Mouse (Mus musculus): ENCODE measurements around the gene Lrrc56. TPM values are rescaled to one million over a fixed set of nuclear protein-coding genes. Genes with fewer than 3 reads are reported as not detected.
"Not testable (repeated sequence)": the region's sequence is repeated elsewhere in the genome, so short reads cannot be mapped to it uniquely, and the experiment has no call there.

The Lrrc56 gene
- polyA plus RNA-seq, 1 experiment: 0.32 TPM

DNA sequence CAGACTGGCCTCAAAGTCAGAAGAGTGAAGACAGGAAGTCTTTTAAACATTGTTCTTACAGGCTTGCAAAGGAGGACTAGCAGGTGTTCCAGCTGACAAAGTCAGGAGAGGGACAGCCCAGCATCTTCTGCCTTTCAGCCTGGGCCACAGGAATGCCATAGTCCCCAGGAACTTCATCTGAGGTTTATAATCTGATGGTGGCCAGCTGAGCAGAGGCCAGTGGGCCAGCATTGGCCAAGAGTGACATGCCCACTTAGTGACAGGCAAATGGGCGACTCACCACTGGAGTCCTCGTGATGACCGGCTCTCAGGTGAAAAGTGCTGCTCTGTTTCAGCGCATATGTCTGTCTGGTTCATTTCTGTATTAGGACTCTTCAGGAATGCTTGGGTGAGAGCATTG is 36.6 kb downstream of the Lrrc56 start:
- H3K4me3 ChIP-seq (ENCODE audit: insufficient read depth, poor library complexity, severe bottlenecking): no peak overlapping the region
- peaks cover 53% of the 10 kb centered on the region for H3K79me3 ChIP-seq (ENCODE audit: low read depth)
- H3ac ChIP-seq (ENCODE audit: control insufficient read depth, insufficient read length, low read depth): peak overlapping the region; percentile 24
- TF ChIP-seq CTCF (IDR thresholded peaks at IDR 0.05; ENCODE audit: control insufficient read depth, insufficient read depth, insufficient read length): no peak
- no peak for TF ChIP-seq MAX (IDR thresholded peaks at IDR 0.05)
- no peak for TF ChIP-seq MYOG (IDR thresholded peaks at IDR 0.05; ENCODE audit: control insufficient read depth, extremely low read depth, insufficient read length)
- no peak for TF ChIP-seq USF1 (IDR thresholded peaks at IDR 0.05; ENCODE audit: low read depth)
- TF ChIP-seq MYOD1 (IDR thresholded peaks at IDR 0.05; ENCODE audit: control insufficient read depth, insufficient read length, low read depth): no peak
- TF ChIP-seq FOSL1 (IDR thresholded peaks at IDR 0.05; ENCODE audit: insufficient read depth, low read length, poor library complexity, severe bottlenecking): no peak
- no peak for TF ChIP-seq CEBPB (IDR thresholded peaks at IDR 0.05; ENCODE audit: low read depth)
- H3K27me3 ChIP-seq (ENCODE audit: control insufficient read depth, insufficient read depth, insufficient read length): no peaks in the 10 kb centered on the region
- H3K79me2 ChIP-seq (ENCODE audit: control insufficient read depth, insufficient read depth): peaks cover 71% of the 10 kb centered on the region
- peaks cover 37% of the 10 kb centered on the region for H3K36me3 ChIP-seq (ENCODE audit: control insufficient read depth, insufficient read depth)

DNA sequence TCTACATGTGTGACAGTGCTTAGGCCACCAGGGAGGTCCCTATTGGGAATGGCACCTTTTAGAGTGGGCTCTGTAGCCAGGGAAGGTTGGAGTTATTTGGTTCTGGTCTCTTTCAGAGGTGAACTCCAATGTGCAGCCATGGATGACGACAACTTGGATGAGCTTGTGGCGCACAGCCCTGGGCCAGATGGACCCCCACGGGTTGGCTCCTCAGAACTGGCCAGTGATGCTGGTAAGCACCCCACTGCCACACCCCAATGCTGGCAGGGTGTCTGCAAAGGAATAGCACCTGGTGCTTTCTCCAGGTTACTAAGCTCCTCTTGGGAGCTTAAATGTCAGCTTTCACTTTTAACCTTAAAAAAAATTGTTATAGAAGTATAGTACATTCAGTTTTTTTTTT is 37.2 kb downstream of the Lrrc56 start:
- TF ChIP-seq CTCF (IDR thresholded peaks at IDR 0.05; ENCODE audit: control insufficient read depth, insufficient read depth, insufficient read length) (no peak), MYOG (IDR thresholded peaks at IDR 0.05; ENCODE audit: control insufficient read depth, extremely low read depth, insufficient read length) (no peak), MYOD1 (IDR thresholded peaks at IDR 0.05; ENCODE audit: control insufficient read depth, insufficient read length, low read depth) (no peak), USF1 (IDR thresholded peaks at IDR 0.05; ENCODE audit: low read depth) (no peak), MAX (IDR thresholded peaks at IDR 0.05) (no peak), CEBPB (IDR thresholded peaks at IDR 0.05; ENCODE audit: low read depth) (no peak), FOSL1 (IDR thresholded peaks at IDR 0.05; ENCODE audit: insufficient read depth, low read length, poor library complexity, severe bottlenecking) (no peak)
- H3K79me2 ChIP-seq (ENCODE audit: control insufficient read depth, insufficient read depth): peaks cover 75% of the 10 kb centered on the region

DNA sequence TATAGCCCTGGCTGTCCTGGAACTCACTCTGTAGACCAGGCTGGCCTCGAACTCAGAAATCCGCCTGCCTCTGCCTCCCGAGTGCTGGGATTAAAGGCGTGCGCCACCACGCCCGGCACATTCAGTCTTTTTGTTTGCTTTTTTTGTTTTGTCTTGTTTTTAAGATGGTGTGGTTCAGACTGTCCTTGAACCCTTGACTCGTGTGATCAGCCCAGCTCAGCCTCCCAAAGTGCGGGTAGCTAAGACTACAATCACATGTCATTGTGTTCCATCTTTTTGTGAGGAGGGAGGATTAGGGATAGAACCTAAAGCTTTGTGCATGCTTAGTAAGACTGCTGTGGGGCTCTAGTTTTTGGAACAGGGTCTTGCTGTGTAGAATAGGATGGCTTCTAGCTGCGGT is 37.6 kb downstream of the Lrrc56 start:
- peaks cover 57% of the 10 kb centered on the region for H3K79me3 ChIP-seq (ENCODE audit: low read depth)
- no peak overlapping the region for H3ac ChIP-seq (ENCODE audit: control insufficient read depth, insufficient read length, low read depth)
- peaks cover 44% of the 10 kb centered on the region for H3K36me3 ChIP-seq (ENCODE audit: control insufficient read depth, insufficient read depth)
- H3K27me3 ChIP-seq (ENCODE audit: control insufficient read depth, insufficient read depth, insufficient read length): no peaks in the 10 kb centered on the region
- H3K4me3 ChIP-seq (ENCODE audit: insufficient read depth, poor library complexity, severe bottlenecking): no peak overlapping the region
- TF ChIP-seq CTCF (IDR thresholded peaks at IDR 0.05; ENCODE audit: control insufficient read depth, insufficient read depth, insufficient read length): no peak
- TF ChIP-seq FOSL1 (IDR thresholded peaks at IDR 0.05; ENCODE audit: insufficient read depth, low read length, poor library complexity, severe bottlenecking): no peak
- no peak for TF ChIP-seq MYOG (IDR thresholded peaks at IDR 0.05; ENCODE audit: control insufficient read depth, extremely low read depth, insufficient read length)
- no peak for TF ChIP-seq USF1 (IDR thresholded peaks at IDR 0.05; ENCODE audit: low read depth)
- no peak for TF ChIP-seq CEBPB (IDR thresholded peaks at IDR 0.05; ENCODE audit: low read depth)
- no peak for TF ChIP-seq MAX (IDR thresholded peaks at IDR 0.05)
- TF ChIP-seq MYOD1 (IDR thresholded peaks at IDR 0.05; ENCODE audit: control insufficient read depth, insufficient read length, low read depth): no peak
- peaks cover 75% of the 10 kb centered on the region for H3K79me2 ChIP-seq (ENCODE audit: control insufficient read depth, insufficient read depth)

More for the DNA sequence above, 37.2 kb downstream of the Lrrc56 start:
- H3K27me3 ChIP-seq (ENCODE audit: control insufficient read depth, insufficient read depth, insufficient read length): no peaks in the 10 kb centered on the region
- peaks cover 57% of the 10 kb centered on the region for H3K79me3 ChIP-seq (ENCODE audit: low read depth)
- H3ac ChIP-seq (ENCODE audit: control insufficient read depth, insufficient read length, low read depth): no peak overlapping the region
- H3K36me3 ChIP-seq (ENCODE audit: control insufficient read depth, insufficient read depth): peaks cover 41% of the 10 kb centered on the region
- H3K4me3 ChIP-seq (ENCODE audit: insufficient read depth, poor library complexity, severe bottlenecking): no peak overlapping the region

- H3K36me3 ChIP-seq (ENCODE audit: control insufficient read depth, insufficient read depth): peaks cover 73% of the 10 kb centered on the region
- H3K79me2 ChIP-seq (ENCODE audit: control insufficient read depth, insufficient read depth): not testable (repeated sequence)
Observed at GRCm38 (mm10) chr7:141250486-141250885, 56.5 kb downstream of the Lrrc56 start.

GRCm38 (mm10) chr7:141256159-141256558 is 62.2 kb downstream of the Lrrc56 start:
- no peaks in the 10 kb centered on the region for H3K27me3 ChIP-seq (ENCODE audit: control insufficient read depth, insufficient read depth, insufficient read length)
- no peak overlapping the region for H3K4me3 ChIP-seq (ENCODE audit: insufficient read depth, poor library complexity, severe bottlenecking)
- TF ChIP-seq FOSL1 (IDR thresholded peaks at IDR 0.05; ENCODE audit: insufficient read depth, low read length, poor library complexity, severe bottlenecking) (no peak), CEBPB (IDR thresholded peaks at IDR 0.05; ENCODE audit: low read depth) (no peak), CTCF (IDR thresholded peaks at IDR 0.05; ENCODE audit: control insufficient read depth, insufficient read depth, insufficient read length) (no peak), USF1 (IDR thresholded peaks at IDR 0.05; ENCODE audit: low read depth) (no peak), MYOG (IDR thresholded peaks at IDR 0.05; ENCODE audit: control insufficient read depth, extremely low read depth, insufficient read length) (no peak), MAX (IDR thresholded peaks at IDR 0.05) (no peak), MYOD1 (IDR thresholded peaks at IDR 0.05; ENCODE audit: control insufficient read depth, insufficient read length, low read depth) (no peak)

More at GRCm38 (mm10) chr7:141250486-141250885, 56.5 kb downstream of the Lrrc56 start:
- not testable (repeated sequence) for H3ac ChIP-seq (ENCODE audit: control insufficient read depth, insufficient read length, low read depth); H3K4me3 ChIP-seq (ENCODE audit: insufficient read depth, poor library complexity, severe bottlenecking); H3K27me3 ChIP-seq (ENCODE audit: control insufficient read depth, insufficient read depth, insufficient read length); H3K79me3 ChIP-seq (ENCODE audit: low read depth)

More at GRCm38 (mm10) chr7:141256159-141256558, 62.2 kb downstream of the Lrrc56 start:
- H3K36me3 ChIP-seq (ENCODE audit: control insufficient read depth, insufficient read depth): peaks cover 67% of the 10 kb centered on the region
- no peaks in the 10 kb centered on the region for H3K79me3 ChIP-seq (ENCODE audit: low read depth)
- no peak overlapping the region for H3ac ChIP-seq (ENCODE audit: control insufficient read depth, insufficient read length, low read depth)
- H3K79me2 ChIP-seq (ENCODE audit: control insufficient read depth, insufficient read depth): no peaks in the 10 kb centered on the region

Small RNA genes lying within 50 kb of the gene (microRNA-seq; reads per million reads assigned to microRNA genes)
- 255 reads per million, percentile 80 among the genes with 10 or more reads in this experiment for gene Mir210 (ENCODE audit: borderline microRNAs expressed)

Other genes with a start within 250 kb of the Lrrc56 start
- gene Ifitm5, start 243.9 kb upstream of the Lrrc56 start, polyA plus RNA-seq (2012; fragmentation: generic; extraction: Trizol): 0.44 TPM
- gene Gm45717, start 238.2 kb upstream of the Lrrc56 start, polyA plus RNA-seq (2012; fragmentation: generic; extraction: Trizol): not detected
- gene Ifitm2, start 238.2 kb upstream of the Lrrc56 start, polyA plus RNA-seq (2012; fragmentation: generic; extraction: Trizol): 609 TPM
- 60.7 TPM for gene Ifitm1, start 226.9 kb upstream of the Lrrc56 start, polyA plus RNA-seq (2012; fragmentation: generic; extraction: Trizol)
- gene Ifitm3, start 183.4 kb upstream of the Lrrc56 start, polyA plus RNA-seq (2012; fragmentation: generic; extraction: Trizol): 956 TPM
- 1.3 TPM for gene Ifitm6, start 176.2 kb upstream of the Lrrc56 start, polyA plus RNA-seq (2012; fragmentation: generic; extraction: Trizol)
- not detected for gene Gm17387, start 165.0 kb upstream of the Lrrc56 start, polyA plus RNA-seq (2012; fragmentation: generic; extraction: Trizol)
- gene B4galnt4, start 133.1 kb upstream of the Lrrc56 start, polyA plus RNA-seq (2012; fragmentation: generic; extraction: Trizol): 4.0 TPM
- gene Pkp3, start 115.9 kb upstream of the Lrrc56 start, polyA plus RNA-seq (2012; fragmentation: generic; extraction: Trizol): 0.88 TPM
- gene Sigirr, start 93.6 kb upstream of the Lrrc56 start, polyA plus RNA-seq (2012; fragmentation: generic; extraction: Trizol): 13.9 TPM
- not detected for gene Ano9, start 76.4 kb upstream of the Lrrc56 start, polyA plus RNA-seq (2012; fragmentation: generic; extraction: Trizol)
- 20.5 TPM for gene Ptdss2, start 71.8 kb upstream of the Lrrc56 start, polyA plus RNA-seq (2012; fragmentation: generic; extraction: Trizol)
- gene Rnh1, start 21.3 kb upstream of the Lrrc56 start, polyA plus RNA-seq (2012; fragmentation: generic; extraction: Trizol): 251 TPM
- 181 TPM for gene Hras, start 152 bp upstream of the Lrrc56 start, polyA plus RNA-seq (2012; fragmentation: generic; extraction: Trizol)
- 0.05 TPM for gene Lmntd2, start 19.9 kb downstream of the Lrrc56 start, polyA plus RNA-seq (2012; fragmentation: generic; extraction: Trizol)
- gene Rassf7, start 21.7 kb downstream of the Lrrc56 start, polyA plus RNA-seq (2012; fragmentation: generic; extraction: Trizol): 25.2 TPM
- 60.2 TPM for gene Phrf1, start 34.6 kb downstream of the Lrrc56 start, polyA plus RNA-seq (2012; fragmentation: generic; extraction: Trizol)
- gene Irf7, start 72.3 kb downstream of the Lrrc56 start, polyA plus RNA-seq (2012; fragmentation: generic; extraction: Trizol): 0.35 TPM
- 0.04 TPM for gene Cdhr5, start 82.6 kb downstream of the Lrrc56 start, polyA plus RNA-seq (2012; fragmentation: generic; extraction: Trizol)
- 16.1 TPM for gene Sct, start 85.0 kb downstream of the Lrrc56 start, polyA plus RNA-seq (2012; fragmentation: generic; extraction: Trizol)
- 0.01 TPM for gene Drd4, start 97.8 kb downstream of the Lrrc56 start, polyA plus RNA-seq (2012; fragmentation: generic; extraction: Trizol)
- 21.4 TPM for gene Deaf1, start 133.5 kb downstream of the Lrrc56 start, polyA plus RNA-seq (2012; fragmentation: generic; extraction: Trizol)
- gene Tmem80, start 133.6 kb downstream of the Lrrc56 start, polyA plus RNA-seq (2012; fragmentation: generic; extraction: Trizol): 18.9 TPM
- gene Eps8l2, start 144.7 kb downstream of the Lrrc56 start, polyA plus RNA-seq (2012; fragmentation: generic; extraction: Trizol): 0.67 TPM
- 252 TPM for gene Taldo1, start 198.0 kb downstream of the Lrrc56 start, polyA plus RNA-seq (2012; fragmentation: generic; extraction: Trizol)
- 14.9 TPM for gene Gatd1, start 220.0 kb downstream of the Lrrc56 start, polyA plus RNA-seq (2012; fragmentation: generic; extraction: Trizol)
- 2.4 TPM for gene Cend1, start 235.3 kb downstream of the Lrrc56 start, polyA plus RNA-seq (2012; fragmentation: generic; extraction: Trizol)
- 16.2 TPM for gene Slc25a22, start 243.7 kb downstream of the Lrrc56 start, polyA plus RNA-seq (2012; fragmentation: generic; extraction: Trizol)
- 9.5 TPM for gene Pidd1, start 249.9 kb downstream of the Lrrc56 start, polyA plus RNA-seq (2012; fragmentation: generic; extraction: Trizol)